Mouse (Mus musculus): ENCODE measurements around the gene Zyx. TPM values are rescaled to one million over a fixed set of nuclear protein-coding genes. Genes with fewer than 3 reads are reported as not detected.

The Zyx gene
- polyA plus RNA-seq, 2 experiments from 2014 or later, result 62.8 to 78.6 TPM

DNA sequence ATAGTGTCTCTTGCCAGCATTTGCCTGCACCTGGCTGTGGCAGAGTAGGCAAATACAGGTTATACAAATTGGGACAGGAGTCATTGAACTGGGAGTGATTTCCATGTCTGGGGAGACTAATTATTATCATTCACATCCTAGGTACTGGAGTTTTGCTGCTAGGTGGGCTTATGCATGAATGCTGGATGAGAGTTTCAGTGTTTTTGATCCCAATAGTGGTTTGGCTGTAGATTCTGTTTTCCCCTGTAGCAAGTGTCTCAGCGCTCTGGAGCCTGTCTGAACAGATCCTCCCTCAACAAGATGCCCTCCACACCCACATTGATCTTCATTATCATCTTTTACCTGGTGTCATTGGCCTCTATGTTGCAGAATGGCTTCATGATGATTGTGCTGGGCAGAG, 50.5 kb downstream of the Zyx start, which contains the start of gene Tas2r143:
Tas2r143 (plus strand) TSS at position 301 of the 400 bp plus-strand sequence.
- ATAC-seq, result no peak

DNA sequence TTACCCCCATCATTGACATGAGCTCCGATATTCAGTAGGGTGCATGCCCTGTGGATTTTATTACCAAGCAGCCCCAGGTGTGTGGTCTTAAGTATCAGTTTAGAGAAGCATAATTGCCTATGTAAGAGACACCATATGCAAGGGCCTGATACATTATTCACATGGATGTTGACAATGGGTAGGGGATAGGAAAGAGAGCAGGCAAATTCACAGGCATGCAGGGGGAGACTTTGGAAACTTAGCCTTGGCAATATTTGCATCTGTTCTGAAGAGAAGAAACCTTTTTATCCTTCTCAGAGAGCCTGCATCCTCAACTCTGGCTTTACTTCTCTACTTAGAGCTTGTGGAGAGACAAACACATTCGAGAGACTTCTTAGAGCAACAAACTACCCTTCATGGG, 55.7 kb downstream of the Zyx start, which contains the start of gene Tas2r135:
Tas2r135 (plus strand) TSS at position 301 of the 400 bp plus-strand sequence.
- no peak for ATAC-seq

Other genes with a start within 250 kb of the Zyx start
- under 1 TPM in 1 of 2 experiments, not detected in 1; 0.36 TPM for gene Tas2r139, start 208.7 kb upstream of the Zyx start, polyA plus RNA-seq (2017; shearing (Covaris generic))
- not detected for gene Tas2r144, start 134.3 kb upstream of the Zyx start, polyA plus RNA-seq (2017; shearing (Covaris generic))
- gene Gstk1, start 103.7 kb upstream of the Zyx start, polyA plus RNA-seq (2017; shearing (Covaris generic)), result 1 to 10 TPM; 8.1 to 9.3 TPM
- gene Tmem139, start 87.7 kb upstream of the Zyx start, polyA plus RNA-seq (2017; shearing (Covaris generic)), result not detected
- 10 to 100 TPM; 45.1 to 50.3 TPM for gene Casp2, start 84.6 kb upstream of the Zyx start, polyA plus RNA-seq (2017; shearing (Covaris generic))
- gene Clcn1, start 62.9 kb upstream of the Zyx start, polyA plus RNA-seq (2017; shearing (Covaris generic)), result not detected
- gene Fam131b, start 25.0 kb upstream of the Zyx start, polyA plus RNA-seq (2017; shearing (Covaris generic)), result not detected
- under 1 TPM in 1 of 2 experiments, not detected in 1; 0.63 TPM for gene Epha1, start 23.6 kb downstream of the Zyx start, polyA plus RNA-seq (2017; shearing (Covaris generic))
- gene Tas2r143, start 50.6 kb downstream of the Zyx start, polyA plus RNA-seq (2017; shearing (Covaris generic)), result not detected
- gene Tas2r135, start 55.8 kb downstream of the Zyx start, polyA plus RNA-seq (2017; shearing (Covaris generic)), result under 1 TPM in 1 of 2 experiments, not detected in 1; 0.52 TPM
- gene Tas2r126, start 84.9 kb downstream of the Zyx start, polyA plus RNA-seq (2017; shearing (Covaris generic)), result not detected
- not detected for gene Olfr458, start 115.6 kb downstream of the Zyx start, polyA plus RNA-seq (2017; shearing (Covaris generic))
- gene Olfr457, start 126.7 kb downstream of the Zyx start, polyA plus RNA-seq (2017; shearing (Covaris generic)), result not detected
- gene Olfr456, start 137.6 kb downstream of the Zyx start, polyA plus RNA-seq (2017; shearing (Covaris generic)), result not detected
- gene Olfr455, start 198.0 kb downstream of the Zyx start, polyA plus RNA-seq (2017; shearing (Covaris generic)), result under 1 TPM in 1 of 2 experiments, not detected in 1; 0.08 TPM
- gene Tcaf3, start 248.1 kb downstream of the Zyx start, polyA plus RNA-seq (2017; shearing (Covaris generic)), result not detected